Mouse (Mus musculus): ENCODE data around the gene Olfr985. TPM values are rescaled to one million over a fixed set of nuclear protein-coding genes. Genes with fewer than 3 reads are reported as not detected.

Olfr985 gene
- 0.12 TPM in 1 of 2 replicates, not detected in the other for polyA plus RNA-seq (2015; fragmentation: Nextera tagmentation; extraction: Ambion mirVana)

DNA sequence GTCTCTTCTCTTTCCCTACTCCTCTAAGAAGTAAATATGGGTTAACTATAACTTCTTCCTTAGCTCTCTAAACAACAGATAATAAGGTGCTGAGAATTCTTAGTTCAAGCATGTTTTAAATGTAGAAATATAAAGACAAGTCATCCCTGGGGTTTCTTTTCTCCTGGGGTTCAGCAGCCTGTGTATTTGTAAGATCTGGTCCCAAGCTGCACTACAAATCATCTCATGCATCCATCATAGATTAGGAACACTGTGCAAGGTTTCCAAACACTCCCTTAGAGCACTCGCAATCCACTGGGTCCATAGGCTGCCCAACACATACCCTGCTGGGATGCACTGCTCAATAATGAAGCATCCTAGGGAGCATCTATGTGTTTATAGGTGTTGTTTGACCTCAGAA lies at the start of gene Olfr985:
TSS of gene Olfr985 (minus strand) at position 101 of the 400 bp plus-strand sequence.

DNA sequence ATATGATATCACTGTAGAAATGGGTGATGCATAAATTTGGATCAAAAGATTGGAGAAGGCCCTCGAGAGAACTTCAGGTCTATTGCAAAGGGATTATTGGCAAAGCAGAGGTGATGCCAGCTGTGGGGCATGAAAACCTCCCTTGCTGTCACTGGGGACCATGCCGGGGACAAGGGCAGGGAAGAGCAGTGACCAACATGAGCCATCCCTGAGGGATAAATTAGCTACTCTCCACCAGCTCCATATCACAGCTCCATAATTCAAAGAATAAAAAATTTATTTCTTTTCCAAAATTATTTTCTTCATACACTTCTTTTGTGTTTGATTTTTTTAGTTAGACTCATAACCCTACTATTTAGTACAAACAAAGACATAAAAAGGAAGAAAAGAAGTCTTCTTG lies 15.9 kb downstream of the Olfr985 start, which contains the start of gene Olfr984:
TSS of gene Olfr984 (minus strand) at position 101 of the 400 bp plus-strand sequence.

DNA sequence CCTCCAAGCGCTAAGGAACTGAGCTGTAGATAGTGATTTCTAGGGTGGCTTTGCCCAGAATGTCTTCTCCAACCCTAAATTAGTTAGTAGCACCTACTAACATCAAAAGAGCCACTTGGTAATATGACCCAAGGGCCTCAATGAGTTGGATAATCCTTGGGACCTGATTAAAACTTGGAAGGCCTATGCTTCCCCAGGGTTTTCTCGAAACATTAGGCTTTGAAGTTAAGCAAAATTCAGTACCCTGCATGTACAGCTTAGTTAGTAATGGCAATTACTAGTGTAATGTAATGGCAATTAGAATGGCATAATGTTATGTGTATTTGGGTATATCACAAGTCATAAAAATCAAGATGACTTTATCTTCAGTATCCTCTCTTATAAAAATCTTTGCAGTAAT lies 36.5 kb downstream of the Olfr985 start, which contains the start of gene Olfr983:
TSS of gene Olfr983 (minus strand) at position 101 of the 400 bp plus-strand sequence.

Other genes with a start within 250 kb of the Olfr985 start
- gene Olfr229, start 222.8 kb downstream of the Olfr985 start, polyA plus RNA-seq (2015; fragmentation: Nextera tagmentation; extraction: Ambion mirVana): not detected in 2 replicates
- not detected in 2 replicates for gene Olfr974, start 192.7 kb downstream of the Olfr985 start, polyA plus RNA-seq (2015; fragmentation: Nextera tagmentation; extraction: Ambion mirVana)
- gene Olfr975, start 178.1 kb downstream of the Olfr985 start, polyA plus RNA-seq (2015; fragmentation: Nextera tagmentation; extraction: Ambion mirVana): not detected in 2 replicates
- not detected in 2 replicates for gene Olfr976, start 169.1 kb downstream of the Olfr985 start, polyA plus RNA-seq (2015; fragmentation: Nextera tagmentation; extraction: Ambion mirVana)
- not detected in 2 replicates for gene Olfr978, start 138.1 kb downstream of the Olfr985 start, polyA plus RNA-seq (2015; fragmentation: Nextera tagmentation; extraction: Ambion mirVana)
- gene Olfr979, start 126.7 kb downstream of the Olfr985 start, polyA plus RNA-seq (2015; fragmentation: Nextera tagmentation; extraction: Ambion mirVana): not detected in 2 replicates
- gene Olfr980, start 120.6 kb downstream of the Olfr985 start, polyA plus RNA-seq (2015; fragmentation: Nextera tagmentation; extraction: Ambion mirVana): not detected in 2 replicates
- gene Olfr981, start 108.7 kb downstream of the Olfr985 start, polyA plus RNA-seq (2015; fragmentation: Nextera tagmentation; extraction: Ambion mirVana): not detected in 2 replicates
- gene Olfr982, start 56.4 kb downstream of the Olfr985 start, polyA plus RNA-seq (2015; fragmentation: Nextera tagmentation; extraction: Ambion mirVana): not detected in 2 replicates
- gene Olfr983, start 36.6 kb downstream of the Olfr985 start, polyA plus RNA-seq (2015; fragmentation: Nextera tagmentation; extraction: Ambion mirVana): not detected in 2 replicates
- not detected in 2 replicates for gene Olfr984, start 16.0 kb downstream of the Olfr985 start, polyA plus RNA-seq (2015; fragmentation: Nextera tagmentation; extraction: Ambion mirVana)
- not detected in 2 replicates for gene Tmem225, start 17.9 kb upstream of the Olfr985 start, polyA plus RNA-seq (2015; fragmentation: Nextera tagmentation; extraction: Ambion mirVana)
- not detected in 2 replicates for gene Olfr986, start 50.7 kb upstream of the Olfr985 start, polyA plus RNA-seq (2015; fragmentation: Nextera tagmentation; extraction: Ambion mirVana)
- 2.8 and 3.5 TPM in 2 replicates for gene Zfp202, start 62.1 kb upstream of the Olfr985 start, polyA plus RNA-seq (2015; fragmentation: Nextera tagmentation; extraction: Ambion mirVana)
- 54.7 and 66.4 TPM in 2 replicates for gene Scn3b, start 139.0 kb upstream of the Olfr985 start, polyA plus RNA-seq (2015; fragmentation: Nextera tagmentation; extraction: Ambion mirVana)